9 mouse cellular contexts compared by ENCODE assay signal in genomic region chr16:95439794-95440193, GRCm38 (mm10).
DNase-seq lines count a peak whose midpoint lies in the region; ATAC-seq and TF ChIP-seq lines count a peak whose summit lies in the region.
"Had no signal": no experiment of that assay in that cellular context is flagged by ENCODE, and none has a peak within 500 bp of the region (broad histone marks: within the 10 kb centered on the region; RNA-seq: fewer than 3 reads in every experiment).

No protein-coding gene starts in this region.

- WGBS in stomach, embryonic 14.5 days = 29% methylated on average over 8 of the region's 8 CpGs

- peak; percentile 13 to 22; a peak in 1 of 4 replicates for ATAC-seq in hematopoietic stem cell, adult 5-6 weeks (replicated peaks in 1 of 2; ENCODE audit: insufficient read depth in 1 of 2, low FRiP score in 2 of 2, low TSS enrichment in 1 of 2, low read depth in 1 of 2, poor library complexity in 2 of 2, severe bottlenecking in 2 of 2)
- no peak for ATAC-seq in stomach, embryonic 14.5 days (ENCODE audit: insufficient number of reproducible peaks, insufficient read depth, low FRiP score, low read depth)
- ATAC-seq in granulocyte monocyte progenitor cell, adult 5-6 weeks (replicated peaks; ENCODE audit: poor library complexity, severe bottlenecking) = no peak

- H3K4me1 ChIP-seq in stomach, embryonic 14.5 days (ENCODE audit: control insufficient read depth, insufficient read depth, low read length) = peaks cover 10% of the 10 kb centered on the region; the same call in 1 of the 2 replicates
- H3K4me1 ChIP-seq: midbrain, embryonic 12.5 days had no signal

- TF ChIP-seq CTCF in layer of hippocampus, adult 2 months (conservative IDR thresholded peaks at IDR 0.05) = no peak

- no peak for DNase-seq in layer of hippocampus, adult 2 months (ENCODE audit: low spot score in 2 of 2)
- DNase-seq in layer of hippocampus, postnatal 14 days (ENCODE audit: low spot score in 2 of 2) = no peak
- DNase-seq in c-Kit-positive CD71-positive TER-119-positive erythroid progenitor cells, embryonic 14.5 days (ENCODE audit: low spot score) = peak; percentile 15
- no peak for DNase-seq in frontal cortex, postnatal 25 days (ENCODE audit: low spot score in 2 of 2)
- DNase-seq: thymus, postnatal 14 days had no signal

- H3K27me3 ChIP-seq in stomach, embryonic 14.5 days (ENCODE audit: control insufficient read depth, insufficient read depth, low read length) = no peaks in the 10 kb centered on the region
- H3K27me3 ChIP-seq: midbrain, embryonic 12.5 days had no signal

- H3K9ac ChIP-seq in stomach, embryonic 14.5 days (replicated peaks; ENCODE audit: low read depth, low read length) = no peak overlapping the region
- H3K9ac ChIP-seq: midbrain, embryonic 12.5 days had no signal

- peak overlapping the region; percentile 39; the same call in 1 of the 2 replicates for H3K27ac ChIP-seq in layer of hippocampus, adult 2 months
- peak overlapping the region; percentile 49; the same call in 1 of the 2 replicates for H3K27ac ChIP-seq in stomach, embryonic 14.5 days (ENCODE audit: low read length)
- H3K27ac ChIP-seq: midbrain, embryonic 12.5 days had no signal

- H3K9me3 ChIP-seq in stomach, embryonic 14.5 days (ENCODE audit: control insufficient read depth, low read depth, low read length) = no peaks in the 10 kb centered on the region
- H3K9me3 ChIP-seq: midbrain, embryonic 12.5 days had no signal

- H3K4me2 ChIP-seq in stomach, embryonic 14.5 days (replicated peaks; ENCODE audit: low read depth, low read length) = no peak overlapping the region
- H3K4me2 ChIP-seq: midbrain, embryonic 12.5 days had no signal

- H3K36me3 ChIP-seq in stomach, embryonic 14.5 days (ENCODE audit: control insufficient read depth, insufficient read depth, low read length) = no peaks in the 10 kb centered on the region
- H3K36me3 ChIP-seq: midbrain, embryonic 12.5 days had no signal

- H3K4me3 ChIP-seq in layer of hippocampus, adult 2 months = no peak overlapping the region
- H3K4me3 ChIP-seq in stomach, embryonic 14.5 days (ENCODE audit: low read depth, low read length) = no peak overlapping the region
- H3K4me3 ChIP-seq: midbrain, embryonic 12.5 days had no signal

Comparison
In these comparisons a context has a peak if more than half of its experiments do, and no peak if none do; other contexts are left out.
1. ATAC-seq: peak in hematopoietic stem cell, adult 5-6 weeks (2 of 2); none in stomach, embryonic 14.5 days (single experiment) and granulocyte monocyte progenitor cell, adult 5-6 weeks (single experiment).